Mouse (Mus musculus): ENCODE data around the gene Prpf40b. TPM values are rescaled to one million over a fixed set of nuclear protein-coding genes. Genes with fewer than 3 reads are reported as not detected.

Gene Prpf40b
- polyA plus RNA-seq, 1 experiment from 2014 or later = 84.7 TPM

GRCm38 (mm10) chr15:99324151-99324550 is 29.3 kb downstream of the Prpf40b start:
- H3K9me3 ChIP-seq (ENCODE audit: control insufficient read depth, low read length) = no peaks in the 10 kb centered on the region
- ATAC-seq (ENCODE audit: low FRiP score) (no peak), DNase-seq (ENCODE audit: low spot score) (no peak)
- H3K4me2 ChIP-seq (replicated peaks) = no peak overlapping the region
- no peak overlapping the region for H3K9ac ChIP-seq
- no peak overlapping the region for H3K4me3 ChIP-seq (replicated peaks; ENCODE audit: low read length)
- no peak overlapping the region for H3K27ac ChIP-seq
- H3K27me3 ChIP-seq (ENCODE audit: control insufficient read depth, insufficient read depth, low read length) = no peaks in the 10 kb centered on the region
- WGBS = 87% methylated on average over 9 of the region's 9 CpGs
- no peaks in the 10 kb centered on the region for H3K4me1 ChIP-seq (replicated peaks; ENCODE audit: control insufficient read depth, insufficient read depth, low read length)
- peaks cover 77% of the 10 kb centered on the region for H3K36me3 ChIP-seq (replicated peaks; ENCODE audit: control insufficient read depth, insufficient read depth)

- Histone ChIP-seq H3K36me3 (replicated peaks; ENCODE audit: control insufficient read depth, insufficient read depth) (peaks cover 67% of the 10 kb centered on the region), H3K4me2 (replicated peaks) (no peak overlapping the region), H3K27me3 (ENCODE audit: control insufficient read depth, insufficient read depth, low read length) (no peaks in the 10 kb centered on the region), H3K9me3 (ENCODE audit: control insufficient read depth, low read length) (no peaks in the 10 kb centered on the region), H3K9ac (no peak overlapping the region), H3K4me3 (replicated peaks; ENCODE audit: low read length) (no peak overlapping the region), H3K4me1 (replicated peaks; ENCODE audit: control insufficient read depth, insufficient read depth, low read length) (no peaks in the 10 kb centered on the region), H3K27ac (no peak overlapping the region)
- 96% methylated on average over 6 of the region's 6 CpGs for WGBS
- DNase-seq (ENCODE audit: low spot score) = no peak
- ATAC-seq (ENCODE audit: low FRiP score) = no peak
Measured at GRCm38 (mm10) chr15:99325598-99325997, 30.7 kb downstream of the Prpf40b start.

- no peak overlapping the region for H3K4me2 ChIP-seq (replicated peaks)
- no peaks in the 10 kb centered on the region for H3K27me3 ChIP-seq (ENCODE audit: control insufficient read depth, insufficient read depth, low read length)
- 58% methylated on average over 2 of the region's 2 CpGs for WGBS
- no peak overlapping the region for H3K9ac ChIP-seq
- no peaks in the 10 kb centered on the region for H3K9me3 ChIP-seq (ENCODE audit: control insufficient read depth, low read length)
- H3K4me3 ChIP-seq (replicated peaks; ENCODE audit: low read length) = no peak overlapping the region
- peaks cover 59% of the 10 kb centered on the region for H3K36me3 ChIP-seq (replicated peaks; ENCODE audit: control insufficient read depth, insufficient read depth)
- ATAC-seq (ENCODE audit: low FRiP score) = no peak
- DNase-seq (ENCODE audit: low spot score) = no peak
- no peaks in the 10 kb centered on the region for H3K4me1 ChIP-seq (replicated peaks; ENCODE audit: control insufficient read depth, insufficient read depth, low read length)
- no peak overlapping the region for H3K27ac ChIP-seq
Measured at GRCm38 (mm10) chr15:99326407-99326806, 31.5 kb downstream of the Prpf40b start.

- 90% methylated on average over 1 of the region's 1 CpGs for WGBS
- Histone ChIP-seq H3K4me2 (replicated peaks) (no peak overlapping the region), H3K36me3 (replicated peaks; ENCODE audit: control insufficient read depth, insufficient read depth) (peaks cover 54% of the 10 kb centered on the region), H3K9ac (no peak overlapping the region), H3K27ac (no peak overlapping the region), H3K9me3 (ENCODE audit: control insufficient read depth, low read length) (no peaks in the 10 kb centered on the region), H3K4me3 (replicated peaks; ENCODE audit: low read length) (no peak overlapping the region), H3K4me1 (replicated peaks; ENCODE audit: control insufficient read depth, insufficient read depth, low read length) (no peaks in the 10 kb centered on the region), H3K27me3 (ENCODE audit: control insufficient read depth, insufficient read depth, low read length) (no peaks in the 10 kb centered on the region)
- DNase-seq (ENCODE audit: low spot score) (no peak), ATAC-seq (ENCODE audit: low FRiP score) (no peak)
Measured at GRCm38 (mm10) chr15:99326959-99327358, 32.1 kb downstream of the Prpf40b start.

- Histone ChIP-seq H3K4me2 (replicated peaks) (no peak overlapping the region), H3K9ac (no peak overlapping the region), H3K27me3 (ENCODE audit: control insufficient read depth, insufficient read depth, low read length) (no peaks in the 10 kb centered on the region), H3K4me1 (replicated peaks; ENCODE audit: control insufficient read depth, insufficient read depth, low read length) (no peaks in the 10 kb centered on the region), H3K27ac (no peak overlapping the region), H3K9me3 (ENCODE audit: control insufficient read depth, low read length) (no peaks in the 10 kb centered on the region), H3K36me3 (replicated peaks; ENCODE audit: control insufficient read depth, insufficient read depth) (peaks cover 44% of the 10 kb centered on the region), H3K4me3 (replicated peaks; ENCODE audit: low read length) (no peak overlapping the region)
- WGBS = over 99% methylated on average over 5 of the region's 5 CpGs
- ATAC-seq (ENCODE audit: low FRiP score) (no peak), DNase-seq (ENCODE audit: low spot score) (no peak)
Measured at GRCm38 (mm10) chr15:99328011-99328410, 33.1 kb downstream of the Prpf40b start.

GRCm38 (mm10) chr15:99330324-99330723 is 35.4 kb downstream of the Prpf40b start:
- Histone ChIP-seq H3K4me2 (replicated peaks) (no peak overlapping the region), H3K9me3 (ENCODE audit: control insufficient read depth, low read length) (no peaks in the 10 kb centered on the region), H3K9ac (no peak overlapping the region), H3K4me1 (replicated peaks; ENCODE audit: control insufficient read depth, insufficient read depth, low read length) (no peaks in the 10 kb centered on the region; the same call in 1 of the 2 replicates), H3K27me3 (ENCODE audit: control insufficient read depth, insufficient read depth, low read length) (no peaks in the 10 kb centered on the region), H3K4me3 (replicated peaks; ENCODE audit: low read length) (no peak overlapping the region), H3K27ac (no peak overlapping the region), H3K36me3 (replicated peaks; ENCODE audit: control insufficient read depth, insufficient read depth) (peaks cover 31% of the 10 kb centered on the region)
- DNase-seq (ENCODE audit: low spot score) (no peak), ATAC-seq (ENCODE audit: low FRiP score) (no peak)
- 79% methylated on average over 2 of the region's 2 CpGs for WGBS

- Histone ChIP-seq H3K36me3 (replicated peaks; ENCODE audit: control insufficient read depth, insufficient read depth) (peaks cover 27% of the 10 kb centered on the region), H3K27ac (no peak overlapping the region), H3K9ac (no peak overlapping the region), H3K4me1 (replicated peaks; ENCODE audit: control insufficient read depth, insufficient read depth, low read length) (no peaks in the 10 kb centered on the region; the same call in 1 of the 2 replicates), H3K4me3 (replicated peaks; ENCODE audit: low read length) (no peak overlapping the region), H3K9me3 (ENCODE audit: control insufficient read depth, low read length) (no peaks in the 10 kb centered on the region), H3K4me2 (replicated peaks) (no peak overlapping the region), H3K27me3 (ENCODE audit: control insufficient read depth, insufficient read depth, low read length) (no peaks in the 10 kb centered on the region)
- DNase-seq (ENCODE audit: low spot score) (no peak), ATAC-seq (ENCODE audit: low FRiP score) (no peak)
- WGBS = 60% methylated on average over 5 of the region's 5 CpGs
Measured at GRCm38 (mm10) chr15:99331341-99331740, 36.5 kb downstream of the Prpf40b start.

GRCm38 (mm10) chr15:99332111-99332510 is 37.2 kb downstream of the Prpf40b start:
- H3K9ac ChIP-seq = no peak overlapping the region
- H3K27me3 ChIP-seq (ENCODE audit: control insufficient read depth, insufficient read depth, low read length) = no peaks in the 10 kb centered on the region
- ATAC-seq (ENCODE audit: low FRiP score) (no peak), DNase-seq (ENCODE audit: low spot score) (no peak)
- no peak overlapping the region for H3K4me2 ChIP-seq (replicated peaks)
- H3K9me3 ChIP-seq (ENCODE audit: control insufficient read depth, low read length) = no peaks in the 10 kb centered on the region
- no peaks in the 10 kb centered on the region; the same call in 1 of the 2 replicates for H3K4me1 ChIP-seq (replicated peaks; ENCODE audit: control insufficient read depth, insufficient read depth, low read length)
- H3K27ac ChIP-seq = peak overlapping the region; percentile 48; the same call in 1 of the 2 replicates
- H3K4me3 ChIP-seq (replicated peaks; ENCODE audit: low read length) = no peak overlapping the region
- peaks cover 27% of the 10 kb centered on the region for H3K36me3 ChIP-seq (replicated peaks; ENCODE audit: control insufficient read depth, insufficient read depth)

- Histone ChIP-seq H3K4me1 (replicated peaks; ENCODE audit: control insufficient read depth, insufficient read depth, low read length) (no peaks in the 10 kb centered on the region; the same call in 1 of the 2 replicates), H3K27me3 (ENCODE audit: control insufficient read depth, insufficient read depth, low read length) (no peaks in the 10 kb centered on the region), H3K9me3 (ENCODE audit: control insufficient read depth, low read length) (no peaks in the 10 kb centered on the region), H3K4me3 (replicated peaks; ENCODE audit: low read length) (no peak overlapping the region), H3K27ac (peak overlapping the region; percentile 56), H3K4me2 (replicated peaks) (no peak overlapping the region), H3K9ac (no peak overlapping the region), H3K36me3 (replicated peaks; ENCODE audit: control insufficient read depth, insufficient read depth) (peaks cover 19% of the 10 kb centered on the region)
- DNase-seq (ENCODE audit: low spot score) = no peak
- peak; percentile 37; the same call in 1 of the 2 replicates for ATAC-seq (ENCODE audit: low FRiP score)
- 71% methylated on average over 9 of the region's 9 CpGs for WGBS
Measured at GRCm38 (mm10) chr15:99332921-99333675, 38.2 kb downstream of the Prpf40b start.
